Mouse (Mus musculus) small intestine, adult 2 months (tissue): ENCODE results near the gene Golga2.

ENCODE experiments used
- CTCF ChIP-seq: fragments of 200-500 bp; IDR thresholded peaks from 2 replicates; pipeline ENCODE4 v1.5.1; 2012; ENCODE audit warnings: low read depth, mild to moderate bottlenecking, control low read depth, inconsistent platforms, low read length, moderate library complexity, mixed read lengths; ENCODE audit not compliant: insufficient replicate concordance, insufficient read length; ENCODE audit errors: extremely low read depth
- POLR2A ChIP-seq: fragments of 200-500 bp; IDR thresholded peaks from 2 replicates; pipeline ENCODE4 v1.6.1; 2012; ENCODE audit warnings: low read depth, mild to moderate bottlenecking, control low read depth, inconsistent platforms, low read length, moderate library complexity

DNA sequence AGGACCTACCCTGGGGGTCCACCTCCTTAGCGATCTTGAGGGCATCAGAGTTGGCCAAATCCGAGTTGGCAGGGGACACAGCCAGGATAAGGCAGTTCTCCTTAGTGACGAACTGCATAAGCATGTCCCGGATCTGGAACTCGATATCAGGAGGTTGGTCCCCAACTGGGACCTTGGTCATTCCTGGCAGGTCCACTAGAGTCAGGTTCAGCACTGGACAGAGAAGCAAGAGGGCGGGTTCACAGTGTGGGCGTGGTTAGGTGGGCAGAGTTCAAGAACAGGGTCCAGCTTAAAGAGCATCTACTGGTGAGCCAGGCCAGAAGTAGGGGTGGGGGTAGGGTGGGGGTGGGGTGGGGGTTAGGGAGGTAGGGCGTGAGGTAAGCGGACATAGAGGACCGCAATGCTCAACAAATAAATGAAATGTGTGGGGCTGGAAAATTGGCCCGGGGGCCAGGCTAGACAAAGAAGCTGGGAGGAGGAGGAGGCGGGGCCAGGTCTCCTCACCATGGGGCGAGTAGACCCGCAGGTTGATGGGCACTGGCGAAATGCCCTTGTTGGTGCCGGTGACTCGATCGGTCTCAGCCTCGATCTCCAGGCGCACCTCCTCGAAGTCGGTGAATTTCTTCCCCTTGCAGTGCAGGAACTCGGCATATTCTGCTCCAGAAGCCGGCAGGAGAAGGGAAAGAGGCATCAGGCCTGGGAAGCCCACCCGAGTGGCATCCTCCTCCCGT, 52.9 kb downstream of the Golga2 start:
- TF ChIP-seq POLR2A (no peak), CTCF (no peak)
